In the genomic region with DNA sequence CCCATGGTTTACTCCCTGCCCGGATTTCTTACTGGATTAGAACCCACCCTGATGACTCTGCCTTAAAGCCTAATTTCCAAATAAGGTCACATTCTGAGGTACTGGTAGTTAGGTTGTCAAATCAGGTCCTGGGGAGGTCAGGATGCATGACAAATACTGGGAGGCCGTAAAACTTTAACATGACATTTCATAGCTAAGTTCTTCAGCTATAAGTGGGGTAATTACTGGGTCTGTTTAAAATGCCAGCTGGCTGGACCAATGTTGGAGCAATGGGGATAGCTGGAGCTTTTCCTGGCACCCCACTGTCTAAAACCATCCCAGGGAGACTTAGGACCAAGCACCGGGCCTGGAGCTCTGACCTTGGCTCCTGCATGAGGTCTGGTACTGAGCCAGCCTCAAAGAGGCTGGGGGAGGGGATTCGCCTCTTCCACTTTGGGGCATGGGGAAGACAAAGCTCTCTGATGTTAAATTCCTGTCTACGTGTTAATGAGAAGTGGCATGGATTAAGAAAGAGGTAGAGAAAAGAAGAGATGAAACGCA, we compare ENCODE assay signal across 23 mouse cellular contexts.
A peak's percentile ranks its signal among the peaks of the same experiment; 100 is the strongest.
DNase-seq lines count a peak whose midpoint lies in the region; ATAC-seq lines count a peak whose summit lies in the region.
"Had no signal": no experiment of that assay in that cellular context is flagged by ENCODE, and none has a peak within 500 bp of the region (broad histone marks: within the 10 kb centered on the region; RNA-seq: fewer than 3 reads in every experiment).

No protein-coding gene starts in this region.

- no peaks in the 10 kb centered on the region for H3K27me3 ChIP-seq in heart, embryonic 15.5 days
- no peaks in the 10 kb centered on the region for H3K27me3 ChIP-seq in limb, embryonic 10.5 days (ENCODE audit: low read depth, poor library complexity, severe bottlenecking)
- H3K27me3 ChIP-seq: hindbrain, embryonic 12.5 days; midbrain, embryonic 13.5 days; neural tube, embryonic 12.5 days had no signal

- no peak overlapping the region for H3K4me2 ChIP-seq in heart, embryonic 15.5 days
- H3K4me2 ChIP-seq: hindbrain, embryonic 12.5 days; lung, embryonic 14.5 days; midbrain, embryonic 13.5 days; neural tube, embryonic 12.5 days had no signal

- intact Hi-C loops in heart, postnatal 36 days (cut with DNase I) = loop anchor here (2.0 kb wide), 1 partner anchor 28 kb away; no protein-coding TSS in a partner anchor
- intact Hi-C loops in heart, postnatal 14 days (cut with DNase I) = no loop called here

- peaks cover 67% of the 10 kb centered on the region for H3K4me1 ChIP-seq in heart, embryonic 15.5 days (replicated peaks)
- peaks cover 61% of the 10 kb centered on the region for H3K4me1 ChIP-seq in limb, embryonic 10.5 days
- H3K4me1 ChIP-seq: midbrain, embryonic 13.5 days had no signal

- DNase-seq in heart, adult 11 months = peak; percentile 83
- DNase-seq in heart, postnatal 36 days = no peak
- no peak for DNase-seq in heart, postnatal 14 days
- DNase-seq in NIH3T3 (ENCODE audit: low read depth) = peak; percentile 29
- no peak for DNase-seq in limb, embryonic 10.5 days (ENCODE audit: low spot score)
- DNase-seq in spleen, adult 12 weeks (ENCODE audit: low spot score) = no peak
- DNase-seq in neural tube, embryonic 10.5 days (ENCODE audit: extremely low spot score, low spot score) = no peak
- DNase-seq: adrenal gland, adult 2 months; cerebellum, adult 11 months; cerebellum, adult 9-11 months; forebrain, postnatal 0 days; kidney, postnatal 36 days; layer of hippocampus, postnatal 36 days; lung, embryonic 14.5 days; lung, postnatal 36 days; retina, postnatal 1 day; right cerebral cortex, postnatal 25 days had no signal

- H3K36me3 ChIP-seq in heart, embryonic 15.5 days = peaks cover under 1% of the 10 kb centered on the region; the same call in 1 of the 2 replicates
- peaks cover 15% of the 10 kb centered on the region for H3K36me3 ChIP-seq in limb, embryonic 10.5 days
- H3K36me3 ChIP-seq: hindbrain, embryonic 12.5 days; midbrain, embryonic 13.5 days; neural tube, embryonic 12.5 days had no signal

- H3K27ac ChIP-seq in heart, embryonic 15.5 days = peak overlapping the region; percentile 50
- 0 out of 2 replicates have a peak overlapping the region, but pooled peaks have one; percentile 5 for H3K27ac ChIP-seq in limb, embryonic 10.5 days
- H3K27ac ChIP-seq: hindbrain, embryonic 12.5 days; midbrain, embryonic 13.5 days; neural tube, embryonic 12.5 days had no signal

- no peak overlapping the region for H3K9ac ChIP-seq in heart, embryonic 15.5 days
- H3K9ac ChIP-seq: forebrain, postnatal 0 days; hindbrain, embryonic 12.5 days; lung, embryonic 14.5 days; midbrain, embryonic 13.5 days; neural tube, embryonic 12.5 days had no signal

- H3K4me3 ChIP-seq in heart, embryonic 15.5 days = no peak overlapping the region
- H3K4me3 ChIP-seq in limb, embryonic 10.5 days = no peak overlapping the region
- H3K4me3 ChIP-seq: hindbrain, embryonic 12.5 days; megakaryocyte, embryonic 14.5 days; midbrain, embryonic 13.5 days; neural tube, embryonic 12.5 days had no signal

- WGBS in heart, embryonic 15.5 days = 56% methylated on average over 6 of the region's 6 CpGs
- 68% methylated on average over 6 of the region's 6 CpGs for WGBS in limb, embryonic 10.5 days

- ATAC-seq in heart, embryonic 15.5 days (replicated peaks; ENCODE audit: insufficient number of reproducible peaks, insufficient read depth, low FRiP score, low read depth) = no peak; the same call in 1 of the 2 replicates
- ATAC-seq: forebrain, postnatal 0 days; intestine, postnatal 0 days; midbrain, embryonic 13.5 days had no signal

- no peaks in the 10 kb centered on the region for H3K9me3 ChIP-seq in heart, embryonic 15.5 days (replicated peaks)
- H3K9me3 ChIP-seq in limb, embryonic 10.5 days (replicated peaks) = no peaks in the 10 kb centered on the region
- H3K9me3 ChIP-seq: hindbrain, embryonic 12.5 days; midbrain, embryonic 13.5 days; neural tube, embryonic 12.5 days had no signal

Comparison
In these comparisons a context has a peak if more than half of its experiments do, and no peak if none do; other contexts are left out.
1. DNase-seq: peak in heart, adult 11 months (single experiment) and NIH3T3 (single experiment); none in heart, postnatal 36 days (0 of 2), heart, postnatal 14 days (0 of 2), limb, embryonic 10.5 days (single experiment), spleen, adult 12 weeks (single experiment) and neural tube, embryonic 10.5 days (single experiment).